Comparison of ENCODE assay signal across 10 mouse cellular contexts in genomic region chr8:44933478-44933877, GRCm38 (mm10). TPM values are rescaled to one million over a fixed set of nuclear protein-coding genes. Genes with fewer than 3 reads are reported as not detected.
DNase-seq lines count a peak whose midpoint lies in the region; ATAC-seq lines count a peak whose summit lies in the region.
"Had no signal": no experiment of that assay in that cellular context is flagged by ENCODE, and none has a peak within 500 bp of the region (broad histone marks: within the 10 kb centered on the region; RNA-seq: fewer than 3 reads in every experiment).

No protein-coding gene starts in this region.

- H3K9me3 ChIP-seq in heart, embryonic 13.5 days: peaks cover 12% of the 10 kb centered on the region
- H3K9me3 ChIP-seq in forebrain, embryonic 14.5 days (replicated peaks; ENCODE audit: control insufficient read depth, low read length): no peaks in the 10 kb centered on the region
- H3K9me3 ChIP-seq in midbrain, embryonic 11.5 days (ENCODE audit: control insufficient read depth, low read length): no peaks in the 10 kb centered on the region

- peaks cover 5% of the 10 kb centered on the region; the same call in 1 of the 2 replicates for H3K27me3 ChIP-seq in heart, embryonic 13.5 days (replicated peaks)
- H3K27me3 ChIP-seq in forebrain, embryonic 14.5 days (replicated peaks; ENCODE audit: control insufficient read depth, insufficient read depth, low read length): no peaks in the 10 kb centered on the region
- no peaks in the 10 kb centered on the region for H3K27me3 ChIP-seq in midbrain, embryonic 11.5 days (ENCODE audit: control insufficient read depth, insufficient read depth, low read length)

- peak overlapping the region; percentile 91; the same call in 1 of the 2 replicates for H3K9ac ChIP-seq in heart, embryonic 13.5 days
- no peak overlapping the region for H3K9ac ChIP-seq in forebrain, embryonic 14.5 days (ENCODE audit: low read length)
- no peak overlapping the region for H3K9ac ChIP-seq in midbrain, embryonic 11.5 days (ENCODE audit: low read length)

- 41% methylated on average over 6 of the region's 6 CpGs for WGBS in heart, embryonic 13.5 days
- WGBS in forebrain, embryonic 14.5 days: 43% methylated on average over 6 of the region's 6 CpGs
- WGBS in midbrain, embryonic 11.5 days: 41% methylated on average over 6 of the region's 6 CpGs

- peaks cover 7% of the 10 kb centered on the region; the same call in 1 of the 2 replicates for H3K4me1 ChIP-seq in heart, embryonic 13.5 days
- H3K4me1 ChIP-seq in forebrain, embryonic 14.5 days (ENCODE audit: control insufficient read depth, insufficient read depth, low read length): no peaks in the 10 kb centered on the region; the same call in 1 of the 2 replicates
- H3K4me1 ChIP-seq in midbrain, embryonic 11.5 days (ENCODE audit: control insufficient read depth, insufficient read depth, low read length): no peaks in the 10 kb centered on the region; the same call in 1 of the 2 replicates

- H3K4me2 ChIP-seq in heart, embryonic 13.5 days: peak overlapping the region; percentile 78
- H3K4me2 ChIP-seq in forebrain, embryonic 14.5 days (ENCODE audit: low read length): peak overlapping the region; percentile 86
- H3K4me2 ChIP-seq in midbrain, embryonic 11.5 days: peak overlapping the region; percentile 81

- H3K27ac ChIP-seq in heart, embryonic 13.5 days (replicated peaks): no peak overlapping the region
- no peak overlapping the region for H3K27ac ChIP-seq in forebrain, embryonic 14.5 days (ENCODE audit: low read depth, low read length)
- H3K27ac ChIP-seq in midbrain, embryonic 11.5 days (ENCODE audit: low read depth, low read length): no peak overlapping the region
- H3K27ac ChIP-seq: left cerebral cortex, adult 2 months had no signal

- no peak for ATAC-seq in heart, embryonic 13.5 days (ENCODE audit: extremely low read depth, insufficient number of reproducible peaks, low FRiP score, low TSS enrichment)
- no peak for ATAC-seq in forebrain, embryonic 14.5 days
- no peak for ATAC-seq in midbrain, embryonic 11.5 days (ENCODE audit: low FRiP score)

- DNase-seq in heart, postnatal 4 days: no peak
- peak; percentile 35 to 60 for DNase-seq in cerebellum, postnatal 25 days
- DNase-seq in forebrain, embryonic 14.5 days (ENCODE audit: low spot score): peak; percentile 43
- peak; percentile 75 for DNase-seq in midbrain, embryonic 11.5 days (ENCODE audit: low spot score, missing footprints)
- no peak for DNase-seq in layer of hippocampus, postnatal 25 days (ENCODE audit: extremely low spot score in 1 of 2, low spot score in 1 of 2)
- DNase-seq in thymus, postnatal 10 days (ENCODE audit: low spot score in 2 of 2): no peak
- no peak for DNase-seq in kidney, postnatal 14 days
- DNase-seq: adrenal gland, postnatal 14 days had no signal

- peak overlapping the region; percentile 73 for H3K4me3 ChIP-seq in heart, embryonic 13.5 days
- 0 out of 2 replicates have a peak overlapping the region, but pooled peaks have one; percentile 72 for H3K4me3 ChIP-seq in forebrain, embryonic 14.5 days (ENCODE audit: low read depth, low read length)
- H3K4me3 ChIP-seq in midbrain, embryonic 11.5 days (ENCODE audit: low read depth, low read length): no peak overlapping the region; the same call in 1 of the 2 replicates

- no peaks in the 10 kb centered on the region for H3K36me3 ChIP-seq in heart, embryonic 13.5 days
- H3K36me3 ChIP-seq in forebrain, embryonic 14.5 days (ENCODE audit: control insufficient read depth, insufficient read depth, low read length): no peaks in the 10 kb centered on the region
- H3K36me3 ChIP-seq in midbrain, embryonic 11.5 days (ENCODE audit: control insufficient read depth, insufficient read depth, low read length): no peaks in the 10 kb centered on the region

RNA-seq across cellular contexts. Expression of gene Fat1, which starts 1.8 kb away (rescaled TPM):
- 10.7 and 11.8 TPM in 2 replicates for polyA plus RNA-seq in heart, embryonic 13.5 days (2015; fragmentation: Nextera tagmentation; extraction: Ambion mirVana)
- total RNA-seq in heart, postnatal 4 days (2021): 10 to 100 TPM; 68.5 to 72.0 TPM
- polyA plus RNA-seq in forebrain, embryonic 14.5 days (2014; fragmentation: Nextera tagmentation; extraction: Ambion mirVana): 10.0 and 11.4 TPM in 2 replicates
- 23.1 and 25.1 TPM in 2 replicates for polyA plus RNA-seq in midbrain, embryonic 11.5 days (2014; fragmentation: Nextera tagmentation; extraction: Ambion mirVana)
- 10 to 100 TPM; 22.7 to 28.7 TPM for total RNA-seq in layer of hippocampus, postnatal 25 days (2021)

Comparison
In these comparisons a context has a peak if more than half of its experiments do, and no peak if none do; other contexts are left out.
1. DNase-seq: peak in cerebellum, postnatal 25 days (2 of 2), forebrain, embryonic 14.5 days (single experiment) and midbrain, embryonic 11.5 days (single experiment); none in heart, postnatal 4 days (single experiment), layer of hippocampus, postnatal 25 days (0 of 2), thymus, postnatal 10 days (0 of 2) and kidney, postnatal 14 days (single experiment).
2. Peak in every context shown above with its lines, with median percentiles within 50 percentile points of each other: H3K4me2 ChIP-seq.